Mouse (Mus musculus): ENCODE measurements around the gene Defb43.
A peak's percentile ranks its signal among the peaks of the same experiment; 100 is the strongest.

The Defb43 gene

DNA sequence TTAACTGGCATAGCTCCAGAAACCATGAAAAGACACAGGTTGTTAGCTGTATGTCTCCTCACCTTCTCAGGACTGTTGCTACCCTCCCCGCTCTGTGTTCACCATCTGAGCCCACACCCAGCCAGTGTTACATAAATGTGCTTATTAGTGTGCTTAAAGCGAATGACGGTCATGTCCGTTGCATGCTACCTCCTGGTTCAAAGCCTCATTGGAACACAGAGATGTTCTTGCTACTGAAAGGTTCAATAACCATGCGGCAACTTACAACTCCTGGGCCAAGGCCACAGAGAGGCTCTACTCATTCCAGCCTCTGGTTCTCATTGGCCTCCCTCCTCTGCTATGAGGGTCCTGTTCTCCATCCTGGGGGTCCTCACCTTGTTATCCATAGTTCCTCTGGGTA is at the start of gene Defb43:
TSS of gene Defb43 (plus strand) at position 301 of the 400 bp plus-strand sequence.
- no peak for DNase-seq (ENCODE audit: low spot score)

DNA sequence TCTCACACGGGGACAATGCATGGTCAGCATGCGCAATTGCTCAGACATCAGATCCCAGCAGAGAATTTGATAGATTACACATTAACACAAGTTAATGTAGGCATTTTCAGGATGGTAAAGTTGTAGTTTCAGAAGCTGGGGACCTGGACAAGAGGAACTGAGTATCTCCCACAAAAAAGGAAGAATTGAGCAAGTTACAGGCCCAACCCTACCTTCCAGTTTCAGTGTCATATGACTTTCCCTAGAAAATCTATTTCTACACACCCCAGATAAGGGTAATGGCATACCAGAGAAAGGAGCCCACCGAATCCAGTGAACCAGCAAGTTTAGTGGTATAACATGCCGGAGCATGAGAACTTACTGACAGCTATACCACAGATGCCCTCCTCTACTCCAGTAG is 47.9 kb upstream of the Defb43 start:
- no peak for DNase-seq (ENCODE audit: low spot score)

DNA sequence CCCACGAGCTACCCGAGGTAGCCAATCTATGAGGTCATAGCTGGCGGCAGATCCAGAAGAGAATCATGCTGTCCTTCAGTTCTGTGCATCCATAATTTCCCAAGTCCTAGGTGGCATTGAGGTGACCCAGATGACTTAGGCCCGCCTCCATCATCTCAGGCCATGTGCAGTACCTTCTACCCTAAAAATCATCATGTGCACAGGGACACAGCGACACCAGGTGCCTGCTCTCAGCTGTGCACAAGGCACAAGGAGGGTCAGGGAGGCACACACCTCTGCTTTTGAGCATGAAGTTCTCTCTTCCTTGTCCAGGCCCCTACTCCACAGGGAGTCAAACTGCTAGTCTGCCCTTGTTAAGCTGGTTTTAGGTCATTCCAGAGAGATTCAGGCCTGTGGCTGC is 46.2 kb upstream of the Defb43 start:
- no peak for DNase-seq (ENCODE audit: low spot score)

DNA sequence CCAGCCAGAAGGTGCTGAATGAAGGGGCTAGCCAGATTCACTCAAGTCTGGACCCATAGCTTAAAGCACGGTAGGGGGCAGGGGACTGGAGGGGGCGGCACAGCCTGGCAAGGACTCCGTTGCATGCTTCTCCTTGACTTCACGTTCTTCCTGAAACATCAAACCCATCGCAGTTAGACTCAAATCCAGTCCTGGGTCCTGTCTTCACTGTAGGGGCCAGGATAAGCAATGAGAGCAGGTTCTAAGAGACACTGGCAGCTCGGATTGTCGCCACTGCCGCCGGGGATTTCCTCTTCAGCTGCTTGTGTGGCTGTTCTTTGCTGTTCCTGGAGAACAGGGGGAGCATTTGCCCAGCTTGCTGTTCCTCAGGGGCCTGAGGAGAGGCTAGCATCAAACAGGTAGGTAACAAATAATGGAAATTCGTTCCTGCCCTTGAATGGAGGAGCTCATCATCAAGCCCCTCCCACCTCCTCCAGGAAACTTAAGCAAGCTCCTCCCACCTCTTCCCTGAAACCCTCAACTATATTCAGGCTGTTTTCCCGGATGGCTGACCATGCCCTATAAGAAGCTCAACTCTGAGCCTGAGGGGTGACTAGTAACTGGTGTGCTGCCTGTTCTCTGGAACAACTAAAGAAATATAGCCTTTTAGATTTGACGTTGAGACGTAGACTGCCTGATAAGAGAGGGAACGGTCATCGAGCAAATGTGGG is 45.6 kb upstream of the Defb43 start:
- DNase-seq (ENCODE audit: low spot score) = no peak

DNA sequence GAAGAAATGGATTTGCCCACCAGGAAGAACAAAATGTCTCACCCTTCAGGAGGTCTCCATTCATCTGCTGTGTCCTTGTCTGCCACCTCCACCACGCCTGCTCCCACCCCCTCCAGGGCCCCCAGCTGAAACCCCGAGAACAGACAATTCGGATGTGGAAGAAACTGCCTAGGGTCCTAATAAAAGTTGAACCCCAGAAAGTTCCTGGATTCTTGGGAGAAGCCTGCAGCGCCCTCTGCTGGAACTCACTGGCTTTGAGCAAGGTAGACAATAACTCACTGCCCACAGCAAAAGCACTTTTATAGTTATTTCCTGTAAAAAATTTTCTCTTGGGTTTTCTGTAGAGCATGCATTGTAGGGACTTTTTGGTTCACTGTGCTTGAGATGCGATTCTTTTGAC is 36.5 kb upstream of the Defb43 start:
- DNase-seq (ENCODE audit: low spot score) = peak; percentile 67

DNA sequence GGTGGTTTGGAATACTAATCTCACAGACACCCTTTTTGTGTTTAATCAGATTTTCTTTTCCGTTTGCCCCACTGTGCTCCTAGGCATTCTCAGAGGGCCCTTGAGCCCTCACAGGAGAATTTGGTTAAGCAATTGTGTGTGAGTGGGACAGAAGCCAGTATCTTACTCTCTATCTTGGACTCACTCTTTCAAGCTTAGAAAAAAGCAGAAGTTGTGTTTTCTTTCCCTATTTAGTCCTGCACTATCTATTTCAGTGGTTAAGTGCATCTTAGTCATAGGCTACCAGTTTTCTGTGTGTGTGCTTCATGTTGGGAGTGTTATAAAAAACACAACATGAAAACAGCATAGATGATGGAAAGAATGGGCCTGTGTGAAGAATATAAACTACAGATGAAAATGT is 31.8 kb upstream of the Defb43 start:
- DNase-seq (ENCODE audit: low spot score) = no peak

DNA sequence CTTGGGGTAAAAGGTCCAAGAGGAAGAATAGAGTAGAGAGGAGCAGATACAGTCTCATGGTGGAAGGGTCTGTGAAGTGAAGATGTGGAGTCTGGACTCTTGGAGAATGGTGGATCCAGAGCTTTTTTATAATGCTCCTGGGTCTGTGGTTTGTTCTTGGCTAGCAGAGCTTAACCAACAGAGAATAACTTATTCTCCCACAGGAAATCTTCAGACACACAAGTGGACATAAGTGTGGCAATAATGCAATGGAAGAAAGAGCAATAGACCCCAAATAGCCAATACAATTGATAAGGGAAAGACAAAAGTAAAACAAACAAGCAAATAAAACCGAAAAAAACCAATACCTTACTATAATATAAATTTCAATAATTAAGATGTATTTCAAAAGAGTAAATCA is 27.2 kb upstream of the Defb43 start, which contains the start of gene Defb48:
TSS of gene Defb48 (minus strand) at position 101 of the 400 bp plus-strand sequence.
- DNase-seq (ENCODE audit: low spot score) = no peak

DNA sequence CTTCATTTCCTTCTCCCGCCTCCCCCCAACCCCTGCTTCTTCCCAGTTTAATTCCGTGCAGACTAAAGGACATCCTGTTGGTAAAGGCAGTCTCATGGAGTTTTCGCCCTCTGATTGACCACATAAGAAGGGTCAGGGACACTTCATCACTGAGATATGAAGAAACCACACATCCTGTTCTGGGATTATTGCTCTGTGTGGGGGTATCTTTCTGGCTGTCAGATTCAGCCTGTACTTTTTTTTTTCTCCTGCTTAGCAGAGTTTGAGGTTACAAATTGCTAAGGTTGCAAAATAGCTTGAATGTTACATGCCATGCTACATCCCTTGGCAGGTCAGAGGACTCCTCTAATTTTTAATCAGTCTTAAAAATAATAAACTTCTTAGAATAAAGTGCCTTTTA is 20.3 kb upstream of the Defb43 start:
- no peak for DNase-seq (ENCODE audit: low spot score)

DNA sequence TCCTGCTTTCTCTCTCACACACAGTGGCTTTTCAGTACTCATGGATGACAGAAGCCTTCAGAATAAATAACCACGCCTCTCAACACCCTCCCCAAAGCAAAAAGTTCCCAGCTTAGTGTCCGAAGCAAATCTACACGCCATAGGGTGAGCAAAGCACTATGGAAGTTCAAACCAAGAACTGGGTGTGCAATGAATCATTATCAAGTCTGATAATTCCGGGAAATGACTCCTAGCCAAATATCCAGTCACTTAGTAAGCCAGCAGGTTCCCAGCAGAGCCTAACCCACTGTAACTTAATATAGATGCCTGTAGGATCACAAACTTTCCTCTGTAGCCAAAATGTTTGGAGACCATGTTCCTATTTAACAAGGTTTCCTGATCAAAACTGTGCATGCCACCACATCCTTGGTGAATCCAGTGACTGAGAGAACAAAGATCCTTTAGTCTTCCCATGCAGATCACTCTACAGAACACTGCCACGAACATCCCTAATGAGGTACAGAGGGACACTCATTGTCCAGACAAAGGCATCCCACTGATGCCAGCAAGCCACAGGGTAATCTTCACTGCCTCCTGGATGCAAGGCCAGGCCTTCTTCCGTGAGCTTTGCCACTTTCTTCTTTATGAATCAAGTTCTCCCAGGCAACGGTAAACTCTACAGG is 19.6 kb upstream of the Defb43 start:
- DNase-seq (ENCODE audit: low spot score) = no peak

DNA sequence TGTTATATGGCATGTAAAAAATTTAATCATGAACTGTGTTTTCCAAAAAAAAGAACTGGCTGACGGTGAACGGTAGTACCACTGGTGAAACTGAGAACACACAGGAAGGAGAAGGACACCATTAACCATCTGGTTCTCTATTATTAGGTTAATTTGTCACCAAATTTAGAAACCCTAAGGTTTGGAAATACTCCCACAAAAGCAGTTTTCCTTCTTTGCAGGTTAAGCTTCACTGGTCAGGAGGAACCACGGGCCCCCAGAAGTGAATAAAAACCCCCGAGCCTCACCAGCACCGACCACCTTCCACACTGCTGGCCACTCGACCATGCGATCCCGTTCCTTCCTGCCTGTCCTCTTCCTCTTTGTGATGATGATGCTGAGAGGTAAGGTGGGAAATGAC is 13.8 kb upstream of the Defb43 start, which contains the start of gene Defb47:
TSS of gene Defb47 (plus strand) at position 301 of the 400 bp plus-strand sequence.
- no peak for DNase-seq (ENCODE audit: low spot score)

DNA sequence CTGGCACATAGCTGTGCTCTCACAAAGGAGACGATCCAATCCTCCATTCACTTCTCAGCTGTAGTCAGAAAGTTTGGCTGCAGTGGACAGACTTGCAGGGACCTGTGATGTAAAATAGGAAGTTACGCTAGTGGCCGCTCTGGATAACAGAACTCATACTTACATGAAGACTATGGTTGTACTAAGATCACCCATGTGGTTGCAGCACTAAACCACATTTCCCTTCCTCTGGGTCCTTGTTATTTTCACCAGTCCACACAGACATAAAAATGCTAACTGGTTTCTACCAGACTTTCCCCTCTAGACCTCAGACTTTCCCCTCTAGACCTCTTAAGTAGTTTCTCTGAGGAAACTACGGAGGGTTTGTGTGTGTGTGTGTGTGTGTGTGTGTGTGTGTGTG is 12.6 kb upstream of the Defb43 start:
- DNase-seq (ENCODE audit: low spot score) = no peak

DNA sequence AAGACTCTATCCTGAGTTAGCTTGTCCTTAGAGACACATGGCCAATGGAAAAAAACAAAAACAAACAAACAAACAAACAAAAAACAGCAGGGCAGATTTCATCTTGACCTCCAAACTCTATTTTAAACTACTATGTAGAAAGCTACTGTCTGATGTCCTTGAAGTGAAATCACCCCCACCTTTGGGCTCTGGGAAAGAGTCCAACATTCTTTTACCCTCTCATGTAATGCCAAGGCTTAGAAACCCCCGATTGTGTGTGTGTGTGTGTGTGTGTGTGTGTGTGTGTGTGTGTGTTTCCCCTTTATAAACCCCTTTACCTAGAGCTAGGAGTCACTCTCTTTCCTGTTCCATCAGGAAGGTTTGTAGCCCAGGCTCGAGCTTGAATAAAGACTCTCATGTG is 9.0 kb upstream of the Defb43 start:
- no peak for DNase-seq (ENCODE audit: low spot score)

DNA sequence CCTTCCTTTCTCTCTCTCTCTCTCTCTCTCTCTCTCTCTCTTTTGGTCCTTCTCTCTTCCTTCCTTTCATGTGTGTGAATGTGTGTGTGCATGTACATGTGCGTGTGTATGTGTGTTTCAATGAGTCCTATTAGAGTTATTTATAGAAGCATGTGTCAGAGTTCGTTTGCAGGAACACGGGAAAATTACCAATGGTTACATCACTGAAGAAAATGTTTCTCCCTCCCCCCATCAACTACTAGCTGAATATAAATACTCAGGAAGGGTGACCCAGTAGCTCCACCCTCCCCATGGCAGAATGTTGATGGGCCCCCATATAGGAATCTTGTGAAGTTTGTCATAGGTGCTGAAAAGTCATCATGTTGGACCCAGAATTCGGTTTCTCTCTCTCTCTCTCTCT is 1.5 kb downstream of the Defb43 start:
- no peak for DNase-seq (ENCODE audit: low spot score)

DNA sequence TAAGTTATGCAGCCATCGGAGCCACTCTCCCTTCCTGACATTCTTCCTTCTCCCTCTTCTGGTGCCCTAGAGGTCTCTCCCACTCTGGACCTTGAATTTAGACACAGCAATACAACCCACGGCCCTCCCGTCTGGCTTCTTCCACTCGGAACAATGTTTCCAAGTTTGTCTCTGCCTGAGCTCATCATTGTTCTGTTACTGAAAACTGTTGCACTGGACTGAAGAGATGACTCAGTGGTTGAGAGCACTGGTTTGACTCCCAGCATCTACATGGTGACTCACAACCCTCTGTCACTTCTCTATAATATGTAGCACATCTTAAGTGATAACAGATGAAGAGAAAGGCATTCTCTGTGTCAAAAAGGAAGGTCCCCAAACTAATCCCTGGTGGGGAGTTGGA is 3.1 kb downstream of the Defb43 start:
- no peak for DNase-seq (ENCODE audit: low spot score)

DNA sequence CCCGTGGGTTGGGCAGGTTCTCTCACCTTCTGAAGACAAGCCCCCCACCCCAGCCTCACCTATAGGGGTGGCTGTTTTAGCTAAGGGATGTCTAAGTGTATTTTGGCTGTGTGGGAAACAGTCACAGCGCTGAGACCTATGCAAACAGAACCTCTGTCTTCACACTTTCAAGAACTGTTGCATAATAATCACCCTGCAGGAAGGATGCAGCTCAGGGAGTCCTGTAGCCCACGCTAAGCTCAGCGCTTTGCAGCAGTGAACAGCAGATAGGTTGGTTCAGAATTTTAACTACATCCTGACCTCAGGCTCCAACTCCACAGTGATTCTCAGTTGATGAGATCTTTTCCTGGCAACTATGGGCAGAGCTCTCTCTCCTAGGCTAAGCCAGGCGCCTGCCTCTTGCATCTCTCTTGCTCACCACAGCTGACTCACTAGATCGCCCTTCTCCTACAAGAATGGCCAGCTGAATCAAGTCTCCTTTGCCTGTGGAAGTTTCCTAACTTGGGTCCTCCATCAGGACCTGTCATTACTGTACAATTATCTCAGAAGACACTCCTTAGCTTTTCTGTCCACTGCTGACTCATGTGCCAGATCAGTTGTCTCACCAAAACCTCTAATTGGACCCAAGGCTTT is 9.1 kb downstream of the Defb43 start:
- DNase-seq (ENCODE audit: low spot score) = no peak

DNA sequence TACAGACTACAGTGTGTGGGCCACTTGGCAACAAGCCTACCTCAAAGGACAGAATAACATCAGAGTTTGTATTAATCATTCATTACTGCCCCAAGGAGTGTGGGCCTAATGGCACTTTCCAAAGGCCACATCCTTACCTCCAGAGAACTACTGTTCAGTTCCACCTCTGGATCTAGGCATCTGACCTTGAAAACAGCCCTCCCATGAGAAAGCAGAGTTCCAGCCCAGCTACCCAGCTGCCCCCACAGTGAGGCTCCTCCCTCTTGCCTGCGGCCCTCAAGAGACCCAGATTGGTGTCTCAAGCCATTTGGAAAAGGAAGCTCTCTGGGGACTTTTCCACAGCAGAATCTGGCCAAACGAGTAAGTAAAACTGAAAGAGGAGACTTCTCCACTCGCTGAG is 35.1 kb downstream of the Defb43 start, which contains the start of gene Defb42:
TSS of gene Defb42 (plus strand) at position 301 of the 400 bp plus-strand sequence.
- no peak for DNase-seq (ENCODE audit: low spot score)

DNA sequence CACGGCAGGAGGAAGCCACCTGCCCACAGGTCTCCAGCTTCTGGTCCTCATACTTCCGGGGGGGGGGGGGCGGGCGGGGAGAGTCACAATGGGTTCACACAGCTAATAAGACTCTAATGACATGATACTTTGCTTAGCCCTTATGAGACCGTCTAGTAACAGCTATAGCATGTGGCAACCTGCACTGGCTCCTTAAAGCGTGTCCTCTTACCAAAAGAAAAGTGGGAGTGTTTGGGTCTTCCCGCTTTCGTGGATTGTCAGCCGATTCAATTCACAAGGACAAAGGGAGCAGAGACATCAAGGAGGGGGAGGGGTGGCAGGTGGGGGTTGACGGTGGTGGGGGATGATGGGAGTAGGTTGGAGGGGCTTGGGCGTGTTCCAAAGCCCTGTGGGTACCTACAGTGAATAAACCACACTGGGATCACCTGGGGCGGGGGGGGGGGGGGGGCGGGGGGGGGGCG is 38.4 kb downstream of the Defb43 start, which contains the start of gene Defb30:
TSS of gene Defb30 (minus strand) at position 51 of the 461 bp plus-strand sequence.
- no peak for DNase-seq (ENCODE audit: low spot score)

DNA sequence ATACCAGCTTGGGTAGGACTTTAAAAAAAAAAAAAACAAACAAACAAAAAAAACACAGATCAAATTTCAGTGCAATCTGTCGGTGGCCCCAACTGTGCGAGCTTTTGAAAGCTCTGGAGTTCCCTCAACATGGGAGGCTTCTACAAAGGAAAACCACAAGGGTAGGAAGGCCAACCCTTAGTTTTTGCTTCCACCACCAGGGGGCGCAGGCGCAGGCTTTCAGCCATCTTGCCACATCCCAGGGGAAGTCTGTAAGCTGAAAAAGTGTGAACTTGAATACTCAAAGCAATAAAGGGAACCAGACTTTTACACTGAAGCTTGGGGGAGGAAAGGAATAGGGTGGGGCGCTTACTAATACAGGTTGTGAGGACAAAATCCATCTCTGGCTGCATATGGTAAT is 39.2 kb downstream of the Defb43 start:
- DNase-seq (ENCODE audit: low spot score) = peak; percentile 46

DNA sequence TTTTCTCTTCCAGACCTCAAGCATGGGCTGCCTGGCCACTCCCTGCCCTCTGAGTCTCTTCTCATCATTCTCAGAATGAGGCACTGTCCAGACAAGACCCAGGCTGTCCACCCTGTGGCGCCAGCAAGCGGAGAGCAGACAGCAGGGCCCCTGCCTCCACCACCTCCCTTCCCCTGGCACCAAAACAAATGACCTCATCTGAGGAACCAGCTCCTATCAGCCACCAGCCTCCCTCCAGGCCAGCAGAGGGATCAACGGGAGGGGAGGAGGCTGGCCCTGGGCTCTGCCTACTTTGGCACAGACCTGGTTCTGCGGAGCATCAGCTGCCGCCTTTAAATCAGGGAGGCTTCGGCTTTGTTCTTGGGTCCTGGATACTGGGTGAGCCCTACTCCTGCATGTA is 43.2 kb downstream of the Defb43 start:
- DNase-seq (ENCODE audit: low spot score) = no peak

DNA sequence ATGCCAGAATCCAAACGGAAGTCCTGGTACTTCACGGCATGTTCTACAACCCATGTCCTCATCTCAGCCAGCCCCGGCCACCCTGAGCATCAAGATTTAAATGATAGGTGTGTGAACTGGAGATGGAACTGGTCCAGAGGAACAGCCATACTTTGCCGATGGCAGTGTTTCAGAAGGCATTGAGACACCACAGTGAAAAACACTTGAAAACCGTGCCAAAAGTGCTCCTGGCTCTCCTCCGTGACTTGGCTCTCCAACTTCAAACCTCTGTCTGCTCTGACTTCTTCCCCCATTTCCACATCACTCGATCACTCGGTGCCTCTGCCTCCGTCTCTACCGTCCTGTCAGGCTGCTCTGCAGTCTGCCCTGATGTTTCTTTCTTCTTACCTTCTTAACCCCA is 48.8 kb downstream of the Defb43 start:
- no peak for DNase-seq (ENCODE audit: low spot score)

DNA sequence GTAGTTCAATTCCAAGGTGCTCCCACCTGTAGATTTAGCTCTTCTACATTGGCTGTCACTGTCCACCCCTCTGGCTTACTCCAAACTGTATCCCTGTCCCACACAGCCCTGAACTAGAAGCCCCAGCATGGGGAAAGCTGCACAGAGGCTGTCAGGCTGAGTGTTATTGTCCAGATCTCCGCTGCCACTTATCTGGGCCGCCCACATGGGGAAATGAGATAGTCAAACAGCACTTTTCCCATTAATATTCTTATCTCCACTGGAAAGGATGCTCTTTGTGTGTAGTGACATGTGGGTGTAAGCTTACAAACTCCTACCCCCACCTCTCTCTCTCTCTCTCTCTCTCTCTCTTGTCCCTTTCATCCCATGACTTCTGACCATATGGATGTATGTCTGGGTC is 50.6 kb downstream of the Defb43 start:
- no peak for DNase-seq (ENCODE audit: low spot score)

DNA sequence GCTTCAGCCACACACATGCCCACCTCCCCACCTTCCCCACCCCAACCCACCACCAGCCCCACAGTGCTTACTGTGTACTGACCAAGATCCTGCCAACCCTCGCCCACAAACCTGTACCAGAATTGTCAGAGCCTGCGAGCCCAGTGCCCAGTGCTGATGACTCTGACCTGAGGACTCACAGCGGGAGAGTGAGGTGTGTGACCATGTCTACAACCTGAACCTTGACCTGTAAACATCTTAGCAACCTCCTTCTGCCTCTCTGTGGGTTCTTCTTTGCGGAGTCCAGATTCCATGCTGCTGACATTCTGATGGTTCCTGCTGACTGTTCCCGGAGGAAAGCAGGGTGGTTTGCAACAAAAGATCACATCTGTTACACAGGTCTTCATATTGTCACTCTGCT is 53.8 kb downstream of the Defb43 start:
- no peak for DNase-seq (ENCODE audit: low spot score)
